35 mouse cellular contexts compared by ENCODE assay signal in genomic region chr19:4450666-4451065, GRCm38 (mm10). TPM values are rescaled to one million over a fixed set of nuclear protein-coding genes. Genes with fewer than 3 reads are reported as not detected.
"Had no signal": no experiment of that assay in that cellular context is flagged by ENCODE, and none has a peak within 500 bp of the region (broad histone marks: within the 10 kb centered on the region; RNA-seq: fewer than 3 reads in every experiment).

No protein-coding gene starts in this region.

- H3K4me2 ChIP-seq: limb, embryonic 12.5 days; limb, embryonic 13.5 days; limb, embryonic 15.5 days; liver, embryonic 11.5 days; liver, embryonic 12.5 days; liver, embryonic 13.5 days; liver, embryonic 15.5 days; lung, embryonic 14.5 days; lung, embryonic 15.5 days; midbrain, embryonic 11.5 days; midbrain, embryonic 12.5 days; midbrain, embryonic 13.5 days; midbrain, embryonic 15.5 days had no signal

- H3K9ac ChIP-seq: limb, embryonic 12.5 days; limb, embryonic 13.5 days; limb, embryonic 15.5 days; liver, embryonic 12.5 days; liver, embryonic 13.5 days; liver, embryonic 14.5 days; liver, embryonic 15.5 days; liver, postnatal 0 days; lung, embryonic 14.5 days; lung, embryonic 15.5 days; midbrain, embryonic 12.5 days; midbrain, embryonic 13.5 days; midbrain, embryonic 15.5 days had no signal

- H3K4me1 ChIP-seq: liver, embryonic 13.5 days; liver, embryonic 15.5 days; lung, embryonic 15.5 days; midbrain, embryonic 15.5 days had no signal

- H3K4me3 ChIP-seq: limb, embryonic 10.5 days; limb, embryonic 12.5 days; limb, embryonic 13.5 days; limb, embryonic 15.5 days; liver, embryonic 12.5 days; liver, embryonic 13.5 days; liver, embryonic 15.5 days; lung, embryonic 15.5 days; megakaryocyte, embryonic 14.5 days; midbrain, embryonic 10.5 days; midbrain, embryonic 12.5 days; midbrain, embryonic 13.5 days; midbrain, embryonic 15.5 days; myocyte had no signal

- H3K27ac ChIP-seq: limb, embryonic 10.5 days; limb, embryonic 12.5 days; limb, embryonic 13.5 days; limb, embryonic 15.5 days; liver, embryonic 12.5 days; liver, embryonic 13.5 days; liver, embryonic 14.5 days; liver, embryonic 15.5 days; lung, embryonic 15.5 days; macrophage; midbrain, embryonic 10.5 days; midbrain, embryonic 12.5 days; midbrain, embryonic 13.5 days; midbrain, embryonic 15.5 days had no signal

- H3K27me3 ChIP-seq: limb, embryonic 12.5 days; limb, embryonic 13.5 days; limb, embryonic 15.5 days; lung, embryonic 15.5 days; midbrain, embryonic 12.5 days; midbrain, embryonic 13.5 days; midbrain, embryonic 15.5 days had no signal

- H3K36me3 ChIP-seq: limb, embryonic 10.5 days; limb, embryonic 12.5 days; limb, embryonic 13.5 days; limb, embryonic 15.5 days; liver, embryonic 12.5 days; liver, embryonic 13.5 days; liver, embryonic 15.5 days; lung, embryonic 15.5 days; midbrain, embryonic 10.5 days; midbrain, embryonic 12.5 days; midbrain, embryonic 13.5 days; midbrain, embryonic 15.5 days had no signal

- ATAC-seq: liver, embryonic 12.5 days; liver, postnatal 0 days; lung, postnatal 0 days; midbrain, embryonic 13.5 days; midbrain, embryonic 15.5 days; midbrain, embryonic 16.5 days had no signal

- H3K9me3 ChIP-seq: limb, embryonic 10.5 days; limb, embryonic 12.5 days; limb, embryonic 13.5 days; limb, embryonic 15.5 days; liver, embryonic 12.5 days; liver, embryonic 13.5 days; liver, embryonic 15.5 days; lung, embryonic 15.5 days; megakaryocyte, embryonic 14.5 days; midbrain, embryonic 10.5 days; midbrain, embryonic 12.5 days; midbrain, embryonic 13.5 days; midbrain, embryonic 15.5 days had no signal

- DNase-seq: left cerebral cortex, postnatal 4 days; liver; liver, embryonic 13.5 days; liver, postnatal 0 days; lung, adult 18-20 months; lung, adult 2 months; lung, embryonic 14.5 days; lung, postnatal 10 days; lung, postnatal 14 days; lung, postnatal 36 days; lung, postnatal 4 days; midbrain, embryonic 14.5 days had no signal

RNA-seq across cellular contexts. Expression of gene Syt12, which starts 26.6 kb away (rescaled TPM):
- polyA plus RNA-seq: macrophage had no signal

RNA-seq across cellular contexts. Expression of gene 2010003K11Rik, which starts 47.7 kb away (rescaled TPM):
- polyA plus RNA-seq: limb, embryonic 10.5 days; limb, embryonic 11.5 days; limb, embryonic 12.5 days; limb, embryonic 13.5 days; limb, embryonic 14.5 days; limb, embryonic 15.5 days; liver, embryonic 12.5 days; liver, embryonic 13.5 days; lung, embryonic 14.5 days; lung, embryonic 15.5 days; lung, embryonic 16.5 days; macrophage; midbrain, embryonic 10.5 days; midbrain, embryonic 11.5 days; midbrain, embryonic 12.5 days; midbrain, embryonic 13.5 days; midbrain, embryonic 14.5 days; midbrain, embryonic 15.5 days; midbrain, embryonic 16.5 days; midbrain, postnatal 0 days had no signal
